Comparison of ENCODE assay signal across 8 mouse cellular contexts in the genomic region with DNA sequence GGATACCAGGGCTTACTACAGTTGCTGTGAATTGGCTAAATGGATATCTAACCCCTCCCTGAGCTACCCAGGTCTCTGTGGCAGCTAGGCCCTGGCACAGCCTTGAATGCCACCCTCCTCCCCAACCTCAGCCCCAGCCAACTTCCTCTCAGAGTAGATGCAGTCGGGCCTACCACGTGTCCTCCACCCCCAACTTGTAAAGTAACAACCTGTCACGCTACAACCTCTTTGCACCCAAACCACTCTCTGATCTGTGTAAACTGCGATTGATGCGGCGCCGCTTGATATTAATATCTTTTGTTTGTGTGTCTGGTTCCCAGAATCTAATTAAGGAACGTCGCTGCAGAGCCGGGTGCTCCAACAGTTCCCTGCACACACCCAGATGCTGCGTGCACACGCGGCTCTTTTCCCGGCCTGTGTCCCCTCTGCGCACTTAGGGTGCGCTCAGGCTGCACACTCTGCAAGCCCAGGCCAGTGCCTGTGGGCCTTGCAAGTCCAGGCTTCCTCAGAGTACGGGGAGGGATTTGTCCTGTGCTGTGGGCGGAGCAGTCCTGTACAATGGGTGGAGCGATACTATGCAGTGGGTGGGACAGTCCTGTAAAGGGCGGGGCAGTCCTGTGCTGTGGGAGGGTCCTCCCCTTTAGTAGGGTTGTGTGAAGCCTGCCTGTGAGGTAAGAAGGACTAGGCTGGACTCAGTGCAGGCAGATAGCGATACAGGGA. TPM values are rescaled to one million over a fixed set of nuclear protein-coding genes. Genes with fewer than 3 reads are reported as not detected.
DNase-seq lines count a peak whose midpoint lies in the region; ATAC-seq and TF ChIP-seq lines count a peak whose summit lies in the region.

No protein-coding gene starts in this region.

- no peak overlapping the region for H3K4me3 ChIP-seq in thymus, adult 2 months (ENCODE audit: control insufficient read depth, insufficient read depth, low read length)
- H3K4me3 ChIP-seq in hindbrain, embryonic 13.5 days: no peak overlapping the region

- peak overlapping the region; percentile 46 for H3K9ac ChIP-seq in hindbrain, embryonic 13.5 days

- H3K9me3 ChIP-seq in hindbrain, embryonic 13.5 days: no peaks in the 10 kb centered on the region

- H3K27me3 ChIP-seq in thymus, adult 2 months (ENCODE audit: control insufficient read depth, insufficient read depth, low read length): no peaks in the 10 kb centered on the region
- H3K27me3 ChIP-seq in hindbrain, embryonic 13.5 days: peaks cover 75% of the 10 kb centered on the region

- no peak for TF ChIP-seq POLR2A in thymus, adult 2 months (IDR thresholded peaks at IDR 0.05; ENCODE audit: control insufficient read depth, extremely low read depth, insufficient read depth, low read length, poor library complexity)

- 26% methylated on average over 21 of the region's 21 CpGs for WGBS in thymus, adult 2 months
- WGBS in hindbrain, embryonic 13.5 days: 23% methylated on average over 21 of the region's 21 CpGs

- H3K36me3 ChIP-seq in thymus, adult 2 months (ENCODE audit: control insufficient read depth, insufficient read depth, low read length): no peaks in the 10 kb centered on the region
- no peaks in the 10 kb centered on the region for H3K36me3 ChIP-seq in hindbrain, embryonic 13.5 days

- no peak for TF ChIP-seq CTCF in thymus, adult 2 months (IDR thresholded peaks at IDR 0.05; ENCODE audit: borderline replicate concordance, control insufficient read depth, extremely low read depth, insufficient read depth, low read length, poor library complexity)

- peak; percentile 8 to 22 for DNase-seq in frontal cortex, adult 2 months (ENCODE audit: extremely low spot score in 1 of 2, low spot score in 1 of 2)
- DNase-seq in frontal cortex, postnatal 10 days (ENCODE audit: low spot score in 2 of 2): no peak
- peak; percentile 15 for DNase-seq in thymus, postnatal 14 days
- no peak for DNase-seq in thymus, adult 2 months
- DNase-seq in cerebellum, adult 11 months: no peak

- H3K27ac ChIP-seq in thymus, adult 2 months (ENCODE audit: control insufficient read depth, insufficient read depth, low read length): no peak overlapping the region
- H3K27ac ChIP-seq in hindbrain, embryonic 13.5 days: no peak overlapping the region

- H3K4me2 ChIP-seq in hindbrain, embryonic 13.5 days: no peak overlapping the region

- H3K4me1 ChIP-seq in thymus, adult 2 months (replicated peaks; ENCODE audit: control insufficient read depth, insufficient read depth, low read length): peaks cover 5% of the 10 kb centered on the region; the same call in 1 of the 2 replicates
- peaks cover 37% of the 10 kb centered on the region for H3K4me1 ChIP-seq in hindbrain, embryonic 13.5 days (replicated peaks)

- peak; percentile 49 for ATAC-seq in hindbrain, embryonic 13.5 days (ENCODE audit: low FRiP score)
- peak; percentile 92 for ATAC-seq in megakaryocyte-erythroid progenitor cell, adult 5-6 weeks (replicated peaks; ENCODE audit: low FRiP score, low TSS enrichment, poor library complexity, severe bottlenecking)
- no peak for ATAC-seq in monocyte, adult 5-6 weeks (replicated peaks; ENCODE audit: insufficient number of reproducible peaks, low FRiP score, low TSS enrichment, poor library complexity, severe bottlenecking)

RNA-seq across cellular contexts. Expression of gene Micall2, which starts 49.4 kb away (rescaled TPM):
- 1.9 and 2.5 TPM in 2 replicates for polyA plus RNA-seq in frontal cortex, adult 2 months (2012; rRNA removed)
- 6.3 and 6.7 TPM in 2 replicates for polyA plus RNA-seq in thymus, adult 2 months (2012; rRNA removed)
- polyA plus RNA-seq in hindbrain, embryonic 13.5 days (2015; fragmentation: Nextera tagmentation; extraction: Ambion mirVana): 8.1 TPM in 2 replicates
- 13.2 and 13.9 TPM in 2 replicates for total RNA-seq in megakaryocyte-erythroid progenitor cell, adult 5-6 weeks (2014; fragmentation: Nextera tagmentation)
- 2.6 and 5.7 TPM in 2 replicates for total RNA-seq in megakaryocyte-erythroid progenitor cell, adult 5-6 weeks (2017)
- total RNA-seq in monocyte, adult 5-6 weeks (2017): 0.57 to 5.3 TPM in 2 of 3 replicates, not detected in the other

Comparison
In these comparisons a context has a peak if more than half of its experiments do, and no peak if none do; other contexts are left out.
1. DNase-seq: peak in frontal cortex, adult 2 months (2 of 2) and thymus, postnatal 14 days (single experiment); none in frontal cortex, postnatal 10 days (0 of 2), thymus, adult 2 months (single experiment) and cerebellum, adult 11 months (single experiment).